Mouse (Mus musculus): Measurements from ENCODE around the gene Hist2h4. TPM values are rescaled to one million over a fixed set of nuclear protein-coding genes. Genes with fewer than 3 reads are reported as not detected.
"Not testable (repeated sequence)": the region's sequence is repeated elsewhere in the genome, so short reads cannot be mapped to it uniquely, and the experiment has no call there.

Hist2h4 gene
- total RNA-seq, 2 experiments from 2014 or later, result 81.1 to 87.3 TPM

DNA sequence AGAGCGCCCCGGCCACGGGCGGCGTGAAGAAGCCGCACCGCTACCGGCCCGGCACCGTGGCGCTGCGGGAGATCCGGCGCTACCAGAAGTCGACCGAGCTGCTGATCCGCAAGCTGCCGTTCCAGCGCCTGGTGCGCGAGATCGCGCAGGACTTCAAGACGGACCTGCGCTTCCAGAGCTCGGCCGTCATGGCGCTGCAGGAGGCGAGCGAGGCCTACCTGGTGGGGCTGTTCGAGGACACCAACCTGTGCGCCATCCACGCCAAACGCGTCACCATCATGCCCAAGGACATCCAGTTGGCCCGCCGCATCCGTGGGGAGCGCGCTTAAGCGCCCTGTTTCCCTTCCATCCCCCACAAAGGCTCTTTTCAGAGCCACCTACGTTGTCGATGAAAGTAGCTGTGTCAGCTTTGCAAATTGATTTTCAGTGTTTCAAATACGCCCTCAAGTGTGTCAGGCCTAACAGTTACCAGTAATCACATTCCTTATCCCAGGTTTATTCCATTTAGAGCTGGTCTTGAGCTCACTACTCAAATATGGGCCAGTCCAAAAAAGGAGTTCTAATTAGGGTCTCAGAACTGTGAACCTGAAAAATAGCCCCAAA lies 5.8 kb upstream of the Hist2h4 start:
- not testable (repeated sequence) for DNase-seq

DNA sequence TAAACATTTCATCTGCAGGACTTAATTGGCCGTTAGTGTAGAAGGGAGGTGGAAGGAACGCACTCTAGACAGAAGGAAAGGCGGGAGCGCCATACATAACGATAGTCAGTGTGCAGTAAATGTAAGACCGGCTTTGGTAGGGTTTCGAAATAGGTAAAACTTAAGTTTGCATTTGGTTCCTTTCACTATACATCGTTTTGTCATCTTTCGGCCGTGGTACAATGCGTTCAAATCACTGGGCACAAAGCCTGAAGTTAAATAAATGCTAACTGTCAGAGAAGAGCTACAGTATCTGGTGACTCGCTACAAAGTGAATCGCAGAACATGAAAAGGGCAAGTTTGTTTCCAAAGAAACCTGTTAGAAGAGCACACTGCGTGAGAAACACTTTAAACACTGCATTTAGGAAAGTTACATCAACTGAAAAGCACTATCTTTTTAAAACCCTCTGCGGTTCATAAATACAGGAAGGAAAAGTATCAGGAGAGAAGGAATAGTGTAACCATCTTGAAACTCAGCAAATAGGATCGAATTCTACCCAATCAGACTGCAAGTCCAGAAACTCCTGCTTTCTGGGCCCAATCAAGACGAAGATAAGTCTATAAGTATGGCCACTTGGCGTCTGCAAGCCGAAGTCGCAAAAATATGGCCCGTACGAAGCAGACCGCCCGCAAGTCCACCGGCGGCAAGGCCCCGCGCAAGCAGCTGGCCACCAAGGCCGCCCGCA lies 5.1 kb upstream of the Hist2h4 start, which contains the start of gene Hist2h3b:
TSS of gene Hist2h3b (plus strand) at position 604 of the 725 bp plus-strand sequence.
- peak; percentile 78 for DNase-seq

DNA sequence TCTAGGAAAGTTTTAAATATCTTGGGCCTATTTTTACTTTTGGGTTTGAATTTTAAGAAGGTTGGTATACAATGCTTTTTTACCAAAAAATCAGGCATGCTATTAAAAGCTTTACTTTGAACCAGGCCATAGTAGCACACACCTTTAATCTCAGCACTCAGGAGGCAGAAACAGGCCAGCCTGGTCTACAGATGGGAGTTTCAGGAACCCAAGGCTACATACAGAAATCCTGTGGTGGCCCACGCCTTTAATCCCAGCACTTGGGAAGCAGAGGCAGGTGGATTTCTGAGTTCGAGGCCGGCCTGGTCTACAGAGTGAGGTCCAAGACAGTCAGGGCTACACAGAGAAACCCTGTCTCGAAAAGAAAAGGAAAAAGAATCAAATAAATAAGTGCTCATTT lies 4.4 kb upstream of the Hist2h4 start:
- DNase-seq, result no peak

DNA sequence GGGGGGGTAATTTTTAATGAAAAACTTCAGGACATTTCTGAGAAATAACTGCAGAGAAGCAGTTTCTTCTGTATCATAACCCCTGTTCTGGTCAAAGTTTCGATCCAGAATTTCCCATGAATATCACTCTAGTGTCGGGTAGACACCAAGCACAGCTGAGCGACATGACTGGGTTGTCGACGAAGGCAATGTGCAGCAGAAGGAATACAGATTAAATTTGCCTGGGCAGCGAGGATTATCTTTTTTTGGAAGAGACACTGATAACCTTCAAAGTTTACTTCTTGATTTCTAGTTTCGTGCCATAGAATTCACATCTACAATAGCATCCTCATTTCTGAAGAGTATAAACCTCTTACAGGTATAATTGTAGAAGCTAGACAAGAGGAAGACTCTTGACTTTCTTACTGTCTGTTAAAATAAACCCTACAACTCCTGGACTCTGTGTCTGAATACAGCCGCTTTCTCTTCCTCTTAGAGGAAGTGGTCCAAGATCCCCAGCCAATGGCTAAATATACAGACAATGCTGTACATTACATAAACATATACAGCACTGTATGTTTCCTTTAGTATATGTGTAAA lies 3.1 kb upstream of the Hist2h4 start:
- no peak for DNase-seq

DNA sequence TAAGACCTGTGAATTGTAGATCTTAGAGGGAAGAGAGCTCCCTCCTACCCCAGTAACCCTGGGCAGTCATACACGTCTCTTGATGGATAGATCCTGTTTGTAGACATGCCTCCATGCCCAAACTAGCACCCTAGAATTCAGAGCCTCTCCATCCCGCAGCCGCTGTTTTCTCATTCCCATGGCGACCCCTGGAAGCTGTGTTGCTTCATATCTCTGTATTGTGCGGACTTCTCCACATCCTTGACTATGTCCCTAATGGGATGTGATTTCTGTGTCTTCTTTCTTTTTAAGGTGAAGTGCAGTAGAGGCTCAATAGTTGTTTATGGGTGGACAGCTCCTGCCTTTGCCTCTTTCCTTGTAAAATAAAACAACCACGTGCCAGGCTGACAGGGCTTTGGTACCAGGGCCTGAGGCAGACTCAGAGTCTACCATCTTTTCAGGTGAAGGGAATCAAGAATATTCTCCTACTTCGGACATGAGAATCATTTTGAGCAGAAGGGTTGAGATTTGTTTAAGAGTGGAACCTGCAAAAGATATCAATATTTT lies 1.4 kb upstream of the Hist2h4 start:
- no peak for DNase-seq

DNA sequence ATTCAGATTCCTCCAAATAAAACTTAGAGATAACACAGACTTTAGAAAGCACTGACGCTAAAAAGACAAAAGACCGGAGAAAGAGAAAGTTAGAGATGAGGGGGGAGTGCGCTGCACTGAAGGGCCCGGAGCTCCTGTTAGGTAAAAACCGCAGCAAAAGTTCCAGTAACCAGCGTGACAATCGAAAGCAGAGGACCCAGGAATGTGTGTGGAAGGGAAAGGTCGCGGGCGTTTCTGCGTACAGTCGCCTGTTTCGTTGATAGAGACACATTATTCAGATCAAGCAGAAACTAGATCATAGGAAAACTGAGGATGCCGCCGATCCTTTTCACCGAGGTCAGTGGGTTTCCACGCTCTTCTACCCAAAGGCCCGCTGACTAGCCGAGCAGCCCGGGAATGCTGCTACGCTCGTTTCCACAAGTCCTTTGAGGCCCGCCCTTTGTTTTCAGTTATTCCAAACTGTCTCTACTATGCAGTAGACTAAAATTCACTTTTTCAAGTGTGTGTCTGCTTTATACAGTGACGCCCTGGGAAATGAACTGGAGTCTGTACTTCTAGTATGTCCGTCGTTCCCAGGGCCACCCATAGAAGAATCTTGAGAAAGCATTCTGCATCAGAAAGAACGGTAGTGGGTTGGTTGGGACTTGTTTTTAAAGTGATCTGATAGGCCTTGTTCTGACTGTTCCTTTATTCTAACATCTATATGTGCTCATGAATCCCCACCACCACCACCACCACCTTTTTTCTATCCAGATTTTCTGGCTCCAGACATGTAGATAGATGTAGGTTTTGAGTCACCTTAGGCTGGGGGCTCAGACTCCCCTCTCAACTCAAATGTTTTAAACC lies 670 bp upstream of the Hist2h4 start:
- peak; percentile 52 for DNase-seq

DNA sequence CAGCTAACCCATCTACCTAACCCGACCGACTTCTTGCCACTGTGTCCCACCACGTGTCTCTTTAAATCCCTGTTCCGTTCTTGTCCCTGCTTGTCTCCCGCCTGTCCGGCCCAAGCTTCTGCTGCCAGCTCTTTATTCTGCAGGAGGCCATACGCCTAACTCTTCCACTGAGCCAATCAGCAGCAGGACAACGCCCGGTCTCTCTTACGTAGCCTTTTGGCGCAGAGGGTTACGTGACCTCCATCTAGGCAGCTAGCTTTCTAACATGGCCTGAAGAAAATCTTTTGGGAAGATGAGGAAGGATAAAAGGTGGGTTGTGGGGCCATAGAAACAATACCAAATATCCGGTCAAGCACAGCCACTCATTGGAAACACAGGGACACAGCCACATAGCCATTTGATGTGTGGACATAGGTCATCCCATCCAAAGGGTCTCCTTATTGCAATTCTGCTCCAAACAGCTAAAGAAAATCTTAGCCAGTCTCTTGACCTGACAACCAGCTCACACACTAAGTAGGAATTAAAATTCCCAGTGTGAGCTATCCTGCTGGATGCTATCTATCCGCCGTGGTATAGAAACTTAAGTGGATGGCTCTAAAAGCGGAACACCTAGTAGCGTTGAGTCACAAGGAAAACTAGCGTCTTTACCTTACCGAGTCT lies 765 bp downstream of the Hist2h4 start:
- DNase-seq, result peak; percentile 86

DNA sequence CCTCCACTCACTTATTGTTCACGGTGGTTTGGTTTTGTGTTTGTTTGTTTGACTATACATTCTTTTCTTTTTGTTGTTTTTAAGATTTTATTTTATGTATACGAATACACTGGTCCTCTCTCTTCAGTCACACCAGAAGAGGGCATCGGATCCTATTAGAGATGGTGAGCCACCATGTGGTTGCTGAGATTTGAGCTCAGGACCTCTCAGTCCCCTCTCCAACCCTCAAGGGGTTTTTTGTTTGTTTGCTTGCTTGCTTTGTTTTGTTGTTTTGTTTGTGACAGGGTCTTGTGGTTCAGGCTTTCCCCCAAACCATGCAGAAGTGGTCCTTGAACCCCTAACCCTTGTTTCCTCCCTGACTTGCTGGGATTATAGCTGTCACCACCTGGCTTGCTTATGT lies 1.5 kb downstream of the Hist2h4 start:
- DNase-seq, result no peak

DNA sequence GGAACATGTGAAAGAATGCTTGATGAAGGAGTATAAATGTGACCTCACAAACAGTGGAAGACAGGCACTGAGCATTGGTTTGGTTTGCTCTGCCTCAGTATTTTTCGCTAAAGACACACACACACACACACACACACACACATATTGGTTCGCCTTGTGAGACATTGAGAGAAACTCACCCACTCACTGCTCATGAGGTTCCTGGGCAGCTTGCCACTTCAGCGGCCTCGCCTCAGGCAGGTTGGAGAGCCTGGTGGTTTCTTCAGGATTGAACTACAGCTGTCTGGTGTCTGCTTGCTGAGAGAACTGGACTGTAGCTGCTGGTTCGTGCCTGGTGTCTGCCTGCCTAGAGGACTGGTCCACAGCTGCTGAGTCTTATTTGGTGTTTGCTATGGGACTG lies 2.9 kb downstream of the Hist2h4 start:
- DNase-seq, result no peak

DNA sequence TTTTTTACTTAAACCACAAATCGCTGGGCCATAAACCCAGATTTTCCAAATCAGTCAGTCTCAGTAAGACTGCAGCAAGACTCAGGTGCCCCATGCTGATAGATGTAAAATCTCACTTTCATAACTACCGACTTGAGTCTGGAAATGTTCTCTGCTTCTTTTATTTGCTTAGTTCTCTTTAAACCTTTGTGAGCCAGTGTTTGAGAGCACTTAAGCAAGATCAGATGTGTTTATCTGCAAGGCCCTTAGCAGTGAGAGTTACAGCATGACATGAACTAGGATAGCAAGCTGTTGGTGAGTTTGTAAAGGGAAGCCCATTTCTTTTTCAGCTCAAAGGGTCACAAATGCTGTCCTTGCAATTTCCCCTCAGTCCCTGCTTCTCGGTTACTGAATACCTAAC lies 5.9 kb downstream of the Hist2h4 start:
- no peak for DNase-seq

DNA sequence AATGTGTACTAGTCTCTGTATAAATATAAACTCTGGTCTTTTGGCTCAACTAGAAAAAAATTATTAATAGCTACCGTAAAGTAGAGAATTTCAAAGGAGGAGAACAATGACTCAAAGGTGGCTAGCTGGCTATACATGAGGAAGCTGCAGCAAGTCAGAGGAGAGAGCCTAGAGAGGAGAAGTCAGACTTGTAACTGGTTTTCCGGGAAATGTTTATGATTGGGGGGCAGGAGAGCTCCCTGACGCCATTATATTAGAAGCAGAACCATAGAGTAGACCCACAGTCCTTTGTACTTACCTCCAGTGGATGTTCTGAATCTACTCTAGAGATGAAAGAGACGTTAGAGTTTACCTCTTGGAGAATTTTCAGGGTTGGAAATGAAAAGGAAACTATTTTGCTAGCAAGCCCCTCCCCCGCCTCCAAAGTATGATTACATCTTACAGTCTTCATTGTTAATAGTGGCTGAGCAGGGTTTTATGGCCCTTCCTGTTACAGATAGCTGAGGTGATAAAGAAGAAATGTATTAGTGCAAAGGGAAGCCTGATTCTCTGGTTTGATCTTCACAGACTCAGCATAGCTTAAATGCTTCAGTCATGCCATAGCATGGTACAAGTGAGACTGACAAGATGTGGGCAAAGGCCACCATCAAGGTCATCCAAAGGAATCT lies 7.1 kb downstream of the Hist2h4 start:
- no peak for DNase-seq

DNA sequence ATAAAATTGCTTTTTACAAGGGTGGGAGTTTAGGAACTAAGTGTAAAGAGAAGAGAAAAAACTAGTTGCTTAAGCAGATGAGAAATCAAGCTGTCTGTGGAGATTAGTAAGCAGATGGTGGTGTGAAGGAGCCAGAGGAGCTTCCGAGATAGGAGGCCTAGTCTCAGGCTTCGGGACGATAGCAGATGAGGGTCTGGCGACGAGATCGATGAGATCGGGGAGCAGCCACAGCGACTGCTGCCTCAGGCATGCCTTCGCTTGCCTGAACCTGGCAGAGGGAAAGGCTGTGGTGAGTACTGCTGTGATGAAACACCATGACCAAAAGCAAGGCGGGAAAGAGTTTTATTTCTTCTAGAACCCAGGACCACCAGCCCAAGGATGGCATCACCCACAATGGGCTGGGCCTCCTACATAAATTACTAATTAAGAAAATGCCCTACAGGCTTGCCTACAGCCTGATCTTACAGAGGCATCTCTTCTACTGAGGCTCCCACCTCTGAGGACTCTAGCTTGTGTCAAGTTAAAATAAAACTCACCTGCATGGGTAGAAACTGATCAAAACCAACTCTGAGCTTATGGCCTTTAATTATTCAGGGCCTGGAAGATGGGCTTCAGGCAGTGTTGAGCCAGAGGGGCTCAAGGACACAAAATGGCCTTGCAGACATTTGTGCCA lies 8.3 kb downstream of the Hist2h4 start:
- no peak for DNase-seq

DNA sequence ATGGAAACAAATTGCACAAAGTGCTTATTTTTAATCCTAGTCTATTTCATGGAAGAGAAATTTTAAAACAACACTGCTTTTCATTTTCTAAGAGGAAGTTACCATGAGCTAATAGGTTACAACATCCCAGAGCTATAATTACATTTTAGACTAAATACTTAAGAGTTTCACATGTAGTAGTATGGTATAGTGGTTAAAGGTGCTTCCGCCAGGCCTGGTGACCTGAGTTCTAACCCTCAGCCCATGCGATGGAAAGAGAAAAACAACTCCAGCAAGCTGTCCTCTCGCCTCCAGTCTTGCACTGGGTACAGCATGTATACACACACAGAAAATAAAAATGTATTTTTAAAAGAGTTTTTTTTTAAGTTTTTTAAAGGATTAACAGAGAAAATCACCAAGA lies 11.3 kb downstream of the Hist2h4 start:
- no peak for DNase-seq

DNA sequence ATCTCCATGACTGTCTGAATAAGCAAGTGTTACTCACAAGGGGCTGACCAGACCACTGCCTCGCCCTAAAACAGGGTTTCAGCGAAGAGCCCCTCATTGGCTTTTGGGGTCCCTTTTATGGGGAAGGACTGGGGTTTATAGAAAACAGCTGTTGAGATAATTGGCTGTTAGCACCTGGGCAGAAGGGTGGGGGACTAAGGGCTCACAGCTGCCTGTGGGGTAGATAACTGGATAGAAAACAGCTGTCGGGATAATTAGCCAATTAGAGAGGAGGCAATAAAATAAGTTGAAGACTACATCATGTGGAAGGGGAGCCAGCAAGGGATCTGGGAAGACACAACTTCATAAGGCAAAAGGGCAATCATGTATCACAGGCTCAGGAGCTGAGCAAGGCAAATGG lies 12.2 kb downstream of the Hist2h4 start:
- DNase-seq, result no peak

DNA sequence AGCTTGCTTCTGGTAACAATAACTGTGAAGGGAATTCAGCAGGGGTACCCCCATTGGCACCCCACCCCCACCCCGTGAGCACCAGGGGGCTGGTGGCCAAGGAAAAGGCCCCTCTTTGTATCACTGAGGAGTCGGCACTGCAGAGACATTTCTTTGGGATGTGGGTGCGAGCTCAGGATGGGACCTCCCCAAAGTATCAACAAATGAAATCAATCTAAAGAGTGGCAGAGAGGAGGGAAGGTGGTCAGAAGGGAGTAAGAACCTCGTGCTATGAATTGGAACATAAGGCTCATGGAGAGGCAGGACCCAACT lies 14.1 kb downstream of the Hist2h4 start:
- no peak for DNase-seq

DNA sequence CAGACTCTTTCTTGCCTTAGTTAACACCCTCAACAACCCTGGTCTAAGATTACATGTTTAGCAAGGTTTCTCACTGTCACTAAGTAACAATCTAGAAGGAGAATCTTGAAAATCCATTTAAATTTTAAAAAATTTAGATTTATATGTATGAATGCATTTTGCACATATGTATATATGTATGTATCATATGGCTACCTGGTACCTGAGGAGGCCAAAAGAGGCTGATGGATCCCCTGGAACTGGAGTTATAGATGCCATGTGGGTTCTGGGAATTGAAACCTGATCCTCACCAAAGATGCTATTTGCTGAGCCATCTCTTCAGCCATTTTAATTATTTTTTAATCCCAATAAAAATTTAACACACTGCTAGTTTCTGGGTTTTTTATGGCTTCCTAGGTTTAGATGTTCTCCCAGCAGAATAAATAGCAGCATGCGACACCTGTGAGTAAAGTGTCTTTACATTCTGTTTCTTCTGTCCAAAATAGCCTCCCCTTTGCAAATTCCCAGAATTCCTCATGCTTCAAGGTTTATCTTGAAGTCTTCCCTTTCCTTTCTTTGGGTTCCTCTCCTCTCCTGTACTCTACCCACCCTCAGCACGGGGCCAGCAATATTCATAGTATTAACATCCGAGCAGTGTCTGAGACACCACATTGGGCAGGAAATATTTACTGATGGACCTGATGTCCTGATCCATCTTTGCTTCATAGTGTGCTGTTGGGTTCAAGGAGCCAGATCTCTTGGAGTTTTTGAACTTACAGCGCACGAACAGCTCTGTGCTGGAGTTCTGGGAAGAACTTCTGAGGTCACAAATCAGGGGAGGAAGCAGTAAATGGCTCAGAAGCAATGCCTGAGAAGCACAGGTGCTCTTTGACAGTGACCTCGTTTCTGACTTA lies 14.7 kb downstream of the Hist2h4 start:
- no peak for DNase-seq

DNA sequence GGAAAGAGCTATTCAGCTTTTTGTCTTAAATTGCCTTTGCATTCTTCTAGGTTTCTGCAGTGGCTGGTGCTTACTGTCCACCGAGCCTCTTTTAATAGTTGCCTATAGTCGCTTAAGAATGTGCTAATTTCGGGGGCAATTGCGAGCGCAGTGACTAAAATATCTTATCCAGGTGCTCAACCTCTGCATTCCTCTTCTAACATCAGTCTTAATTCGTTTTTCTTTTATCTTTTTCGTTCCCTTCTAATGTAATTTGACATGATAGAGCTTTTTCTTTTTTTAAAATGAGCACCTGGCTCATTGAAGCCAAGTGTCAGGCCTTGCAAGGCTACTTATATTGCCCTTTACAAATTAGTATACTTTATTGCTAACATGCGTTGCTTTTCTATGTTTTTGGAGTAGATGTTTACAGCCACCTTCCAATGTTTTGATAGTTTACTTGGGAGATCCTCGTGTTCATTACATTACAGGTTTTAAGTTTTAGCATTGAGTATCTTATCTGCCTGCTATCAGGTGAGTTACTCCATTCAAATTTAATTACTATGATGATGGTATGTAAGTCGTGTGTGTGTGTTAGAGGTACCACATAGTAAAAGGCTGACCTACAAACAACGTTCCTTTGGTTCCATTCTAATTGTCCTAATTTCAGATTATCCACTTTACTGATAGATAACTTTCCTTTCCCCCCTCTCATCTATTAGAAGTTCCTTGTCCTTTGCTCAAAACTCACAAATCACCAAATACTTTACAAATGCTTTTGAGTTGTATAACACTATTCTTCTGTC lies 15.6 kb downstream of the Hist2h4 start:
- no peak for DNase-seq

DNA sequence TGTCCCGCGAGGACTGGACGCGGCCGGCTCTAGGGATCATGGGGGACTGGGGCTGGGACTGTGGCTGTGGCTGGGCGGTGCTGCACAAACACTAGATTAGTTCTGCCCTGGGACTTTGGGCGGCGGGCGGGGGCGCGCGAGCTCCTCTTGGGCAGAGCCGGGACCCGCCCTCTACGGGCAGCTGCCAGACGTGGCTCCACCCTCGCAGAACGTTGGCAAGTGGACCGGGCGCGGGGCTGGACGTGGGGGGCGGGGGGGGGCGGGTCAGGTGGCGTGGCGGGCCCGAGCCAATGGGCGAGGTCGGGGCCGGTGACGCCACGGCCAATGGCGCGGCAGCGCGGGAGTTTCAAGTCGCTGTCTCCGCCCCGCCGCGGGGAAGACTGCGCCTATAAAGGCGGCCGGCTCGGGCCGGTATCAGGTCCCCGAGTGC lies 16.7 kb downstream of the Hist2h4 start, which contains the start of gene Hist2h3c1:
TSS of gene Hist2h3c1 (plus strand) at position 259 of the 430 bp plus-strand sequence.
- not testable (repeated sequence) for DNase-seq

DNA sequence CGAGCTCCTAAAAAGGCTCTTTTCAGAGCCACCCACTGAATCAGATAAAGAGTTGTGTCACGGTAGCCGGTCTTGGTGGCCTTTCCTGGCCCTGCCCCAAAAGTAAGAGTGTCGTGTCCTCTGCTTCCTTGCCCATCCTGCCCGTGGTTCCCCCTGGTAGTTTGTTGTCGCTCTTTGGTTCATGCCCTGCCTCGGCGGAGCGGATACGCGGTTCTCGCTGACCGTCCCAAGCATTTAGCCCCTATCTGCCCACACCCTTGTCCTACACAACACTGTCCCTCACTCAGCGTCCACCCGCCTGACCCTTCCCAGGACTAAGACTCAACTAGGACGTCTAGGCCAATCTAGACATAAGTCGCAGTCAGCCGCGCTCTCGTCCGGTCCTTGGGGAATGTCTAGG lies 17.1 kb downstream of the Hist2h4 start:
- not testable (repeated sequence) for DNase-seq
